In the genomic region with DNA sequence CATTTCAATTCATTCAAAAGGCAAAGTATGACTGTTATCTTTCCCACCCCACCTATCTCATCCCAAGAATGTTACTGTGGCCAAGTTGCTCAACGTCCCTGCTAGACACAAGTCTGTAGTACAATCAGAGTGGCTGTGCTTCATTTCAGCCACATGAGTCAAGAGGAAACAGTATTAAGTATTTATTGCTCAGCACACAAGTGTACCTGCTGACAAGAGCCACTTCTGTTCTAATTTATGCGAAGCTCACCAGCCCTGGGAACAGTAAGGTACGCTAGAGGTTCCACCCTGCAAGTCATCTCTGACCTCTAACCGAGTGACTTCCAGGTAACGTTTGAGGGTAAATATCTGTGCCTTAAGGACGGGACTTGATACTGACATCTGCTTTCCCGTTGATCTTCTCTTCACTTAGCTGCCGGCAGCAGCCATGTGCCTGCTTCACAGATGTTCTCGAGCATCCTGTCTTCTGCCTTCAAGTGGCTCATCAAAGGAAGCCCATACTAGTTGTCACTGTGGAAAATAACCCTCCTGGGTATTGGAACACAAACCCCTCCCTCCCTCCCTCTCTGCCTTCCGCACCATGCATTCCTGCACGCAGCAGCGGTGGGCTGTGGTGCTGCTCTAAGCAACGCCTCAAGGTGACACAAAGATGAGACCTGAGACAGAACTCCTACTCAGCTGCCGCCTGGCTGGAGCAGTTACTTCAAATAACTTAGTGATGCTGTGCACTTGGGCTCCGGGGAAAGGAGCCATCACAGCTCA, we compare ENCODE assay signal across 7 mouse cellular contexts. TPM values are rescaled to one million over a fixed set of nuclear protein-coding genes. Genes with fewer than 3 reads are reported as not detected.
DNase-seq lines count a peak whose midpoint lies in the region; ATAC-seq and TF ChIP-seq lines count a peak whose summit lies in the region.

No protein-coding gene starts in this region.

- H3K4me3 ChIP-seq in hindbrain, postnatal 0 days (ENCODE audit: low read length), result no peak overlapping the region
- H3K4me3 ChIP-seq in midbrain, embryonic 15.5 days, result no peak overlapping the region

- H3K9me3 ChIP-seq in hindbrain, postnatal 0 days (ENCODE audit: low read length), result no peaks in the 10 kb centered on the region
- no peaks in the 10 kb centered on the region for H3K9me3 ChIP-seq in midbrain, embryonic 15.5 days

- no peak overlapping the region for H3K9ac ChIP-seq in hindbrain, postnatal 0 days (replicated peaks; ENCODE audit: low read length)
- no peak overlapping the region for H3K9ac ChIP-seq in midbrain, embryonic 15.5 days

- DNase-seq in CD4-positive, CD25-positive, alpha-beta regulatory T cell, adult 2 months (ENCODE audit: low read depth, low spot score), result peak; percentile 76
- DNase-seq in T-cell, adult 2 months (ENCODE audit: low spot score), result peak; percentile 78
- no peak for DNase-seq in hindbrain, postnatal 0 days (ENCODE audit: low spot score)
- no peak for DNase-seq in adipocyte (ENCODE audit: low spot score)
- no peak for DNase-seq in right cerebral cortex, postnatal 14 days
- DNase-seq in right cerebral cortex, adult 18-20 months, result no peak

- WGBS in hindbrain, postnatal 0 days, result 39% methylated on average over 15 of the region's 15 CpGs
- WGBS in midbrain, embryonic 15.5 days, result 29% methylated on average over 15 of the region's 15 CpGs

- H3K27ac ChIP-seq in hindbrain, postnatal 0 days, result no peak overlapping the region
- H3K27ac ChIP-seq in midbrain, embryonic 15.5 days, result no peak overlapping the region

- H3K4me2 ChIP-seq in hindbrain, postnatal 0 days (ENCODE audit: low read depth, low read length), result peak overlapping the region; percentile 35; the same call in 1 of the 2 replicates
- peak overlapping the region; percentile 34 for H3K4me2 ChIP-seq in midbrain, embryonic 15.5 days

- ATAC-seq in hindbrain, postnatal 0 days, result peak; percentile 38; the same call in 1 of the 2 replicates
- peak; percentile 43 for ATAC-seq in midbrain, embryonic 15.5 days (replicated peaks)

- H3K4me1 ChIP-seq in hindbrain, postnatal 0 days (ENCODE audit: insufficient read depth, low read length), result 0 out of 2 replicates have a peak, but pooled peaks cover 3% of the 10 kb centered on the region
- peaks cover 19% of the 10 kb centered on the region for H3K4me1 ChIP-seq in midbrain, embryonic 15.5 days

- H3K27me3 ChIP-seq in hindbrain, postnatal 0 days (ENCODE audit: insufficient read depth, low read length), result no peaks in the 10 kb centered on the region
- no peaks in the 10 kb centered on the region for H3K27me3 ChIP-seq in midbrain, embryonic 15.5 days (replicated peaks)

- no peaks in the 10 kb centered on the region for H3K36me3 ChIP-seq in hindbrain, postnatal 0 days (ENCODE audit: insufficient read depth, low read length)
- H3K36me3 ChIP-seq in midbrain, embryonic 15.5 days (replicated peaks), result no peaks in the 10 kb centered on the region

- no peak for TF ChIP-seq CTCF in hindbrain, postnatal 0 days (IDR thresholded peaks at IDR 0.05; ENCODE audit: low read depth)

RNA-seq across cellular contexts. Expression of a gene that starts 36.4 kb away (rescaled TPM):
- 24.2 and 30.8 TPM in 2 replicates for total RNA-seq in hindbrain, postnatal 0 days (2014; rRNA removed)
- polyA plus RNA-seq in hindbrain, postnatal 0 days (2015; fragmentation: Nextera tagmentation; extraction: Ambion mirVana), result 38.4 and 40.2 TPM in 2 replicates
- 22.7 and 24.6 TPM in 2 replicates for polyA plus RNA-seq in midbrain, embryonic 15.5 days (2015; fragmentation: Nextera tagmentation; extraction: Ambion mirVana)

Comparison
In these comparisons a context has a peak if more than half of its experiments do, and no peak if none do; other contexts are left out.
1. DNase-seq: peak in CD4-positive, CD25-positive, alpha-beta regulatory T cell, adult 2 months (single experiment) and T-cell, adult 2 months (single experiment); none in hindbrain, postnatal 0 days (single experiment), adipocyte (single experiment), right cerebral cortex, postnatal 14 days (single experiment) and right cerebral cortex, adult 18-20 months (single experiment).